Mouse (Mus musculus): ENCODE data around the gene Tecr. TPM values are rescaled to one million over a fixed set of nuclear protein-coding genes. Genes with fewer than 3 reads are reported as not detected.
A peak's percentile ranks its signal among the peaks of the same experiment; 100 is the strongest.
"Not testable (repeated sequence)": the region's sequence is repeated elsewhere in the genome, so short reads cannot be mapped to it uniquely, and the experiment has no call there.

Tecr gene
- polyA plus RNA-seq, 1 experiment from 2014 or later: 653 TPM

DNA sequence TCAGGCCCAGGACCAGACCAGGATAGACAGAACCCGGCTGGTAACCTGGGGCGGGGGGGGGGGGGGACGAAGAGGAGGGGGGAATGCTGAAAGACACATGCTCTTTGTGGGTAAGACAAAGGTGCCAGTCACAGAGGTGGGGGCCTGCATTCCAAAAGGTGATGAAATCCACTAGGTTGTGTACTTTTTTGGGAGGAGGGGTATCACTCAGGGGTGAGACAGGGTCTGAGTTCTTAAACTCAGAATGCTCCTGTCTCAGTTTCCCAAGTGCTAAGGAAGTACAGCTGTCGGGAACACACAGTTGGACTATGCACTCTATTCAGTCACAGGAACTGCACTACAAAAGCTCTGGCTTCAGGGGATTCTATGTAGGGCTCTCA, 31.3 kb downstream of the Tecr start:
- no peak overlapping the region for H3K4me3 ChIP-seq
- H3K27me3 ChIP-seq: no peaks in the 10 kb centered on the region
- H3K9ac ChIP-seq: no peak overlapping the region
- 0 out of 2 replicates have a peak overlapping the region, but pooled peaks have one; percentile 25 for H3K27ac ChIP-seq
- no peak for ATAC-seq (ENCODE audit: low FRiP score)
- WGBS: 58% methylated on average over 3 of the region's 4 CpGs
- H3K4me2 ChIP-seq (replicated peaks): no peak overlapping the region
- H3K4me1 ChIP-seq: peaks cover 58% of the 10 kb centered on the region
- peaks cover 32% of the 10 kb centered on the region for H3K36me3 ChIP-seq
- H3K9me3 ChIP-seq (replicated peaks): no peaks in the 10 kb centered on the region

DNA sequence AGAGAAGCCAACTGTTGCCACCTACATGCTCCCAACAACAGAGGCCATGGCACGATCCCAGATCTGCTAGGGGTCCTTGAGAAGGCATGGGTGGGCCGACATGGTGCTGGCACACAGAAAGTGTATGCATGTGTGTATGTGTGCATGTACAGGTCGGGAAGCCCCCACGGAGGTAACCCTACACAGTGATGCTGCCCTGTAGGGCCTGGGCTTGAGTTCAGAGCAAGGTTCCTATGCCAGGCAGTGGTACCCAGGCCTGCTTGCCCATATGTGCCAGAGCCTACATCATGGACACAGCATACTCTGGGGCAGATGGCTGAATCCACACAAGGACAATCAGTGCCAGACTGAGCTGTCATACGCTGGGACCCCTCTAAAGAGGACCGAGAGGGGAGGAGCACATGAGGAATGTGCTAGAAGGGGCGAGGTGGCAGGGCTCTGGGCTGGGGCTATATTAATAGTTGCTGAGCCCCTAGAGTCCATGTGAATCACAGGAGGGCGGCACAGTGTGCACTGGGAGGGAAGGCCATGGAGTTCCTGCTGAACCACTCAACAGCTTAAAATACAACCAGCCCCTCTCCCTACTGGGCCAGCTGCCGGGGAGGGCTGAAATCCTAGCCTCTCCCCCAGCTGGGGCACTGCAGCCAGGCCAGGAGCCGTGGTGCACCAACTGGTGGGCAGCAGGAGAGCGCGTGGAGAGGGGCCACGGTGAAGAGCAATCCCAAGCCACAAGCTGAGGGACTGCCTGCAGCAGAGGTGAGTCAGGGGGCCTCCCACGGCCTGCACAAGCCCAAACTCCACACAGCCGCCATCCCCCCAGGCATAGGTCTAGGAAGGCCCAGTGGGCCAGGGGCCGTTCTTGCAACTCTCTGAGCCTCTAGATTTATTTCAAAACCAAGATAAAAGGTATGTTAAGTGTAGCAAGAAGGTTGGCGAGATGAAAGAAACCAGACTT, 31.9 kb downstream of the Tecr start:
- ATAC-seq (ENCODE audit: low FRiP score): no peak
- H3K4me1 ChIP-seq: peaks cover 56% of the 10 kb centered on the region
- peak overlapping the region; percentile 25; the same call in 1 of the 2 replicates for H3K27ac ChIP-seq

DNA sequence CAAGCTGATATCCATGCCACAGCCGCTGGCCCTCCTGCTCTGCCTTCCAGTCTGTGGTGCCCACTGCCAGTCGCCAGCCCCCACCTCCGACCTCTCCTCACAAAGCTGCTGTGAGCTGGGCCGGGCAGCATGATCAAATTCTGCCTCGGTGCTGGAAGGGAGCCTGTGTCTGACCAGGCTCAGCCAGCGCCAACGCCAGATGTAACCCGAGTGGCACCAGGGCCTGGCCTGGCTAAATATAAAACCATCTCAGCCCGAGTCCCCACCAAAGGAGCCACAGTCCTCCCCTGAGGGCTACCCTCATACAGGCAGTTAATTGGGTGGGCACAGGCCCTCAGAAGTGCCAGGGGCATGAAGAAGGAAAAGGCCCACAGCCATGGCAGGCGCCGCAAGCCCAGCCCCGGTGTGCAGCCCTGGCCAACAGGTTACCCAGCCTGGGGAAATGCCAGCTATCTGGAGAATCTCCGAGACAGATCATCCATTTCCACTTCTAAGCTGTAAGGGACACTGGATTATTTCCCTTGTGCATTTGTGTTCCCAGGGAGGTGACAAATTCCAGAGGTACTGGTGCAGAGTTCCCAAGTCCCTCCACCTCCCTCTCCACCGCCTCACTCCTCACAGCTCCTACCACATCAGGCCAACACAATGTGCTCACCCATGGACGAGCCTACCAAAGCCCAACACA, 33.0 kb downstream of the Tecr start:
- H3K9ac ChIP-seq: no peak overlapping the region
- no peaks in the 10 kb centered on the region for H3K9me3 ChIP-seq (replicated peaks)
- WGBS: 84% methylated on average over 15 of the region's 15 CpGs
- peaks cover 49% of the 10 kb centered on the region for H3K36me3 ChIP-seq
- H3K27me3 ChIP-seq: no peaks in the 10 kb centered on the region
- peaks cover 51% of the 10 kb centered on the region for H3K4me1 ChIP-seq
- no peak overlapping the region for H3K4me3 ChIP-seq
- ATAC-seq (ENCODE audit: low FRiP score): no peak
- no peak overlapping the region; the same call in 1 of the 2 replicates for H3K27ac ChIP-seq
- H3K4me2 ChIP-seq (replicated peaks): no peak overlapping the region

More for the DNA sequence above, 31.9 kb downstream of the Tecr start:
- 0 out of 2 replicates have a peak overlapping the region, but pooled peaks have one; percentile 2 for H3K9ac ChIP-seq
- 69% methylated on average over 17 of the region's 17 CpGs for WGBS
- no peaks in the 10 kb centered on the region for H3K27me3 ChIP-seq
- H3K4me3 ChIP-seq: no peak overlapping the region
- H3K9me3 ChIP-seq (replicated peaks): no peaks in the 10 kb centered on the region
- H3K4me2 ChIP-seq (replicated peaks): no peak overlapping the region
- H3K36me3 ChIP-seq: peaks cover 38% of the 10 kb centered on the region

DNA sequence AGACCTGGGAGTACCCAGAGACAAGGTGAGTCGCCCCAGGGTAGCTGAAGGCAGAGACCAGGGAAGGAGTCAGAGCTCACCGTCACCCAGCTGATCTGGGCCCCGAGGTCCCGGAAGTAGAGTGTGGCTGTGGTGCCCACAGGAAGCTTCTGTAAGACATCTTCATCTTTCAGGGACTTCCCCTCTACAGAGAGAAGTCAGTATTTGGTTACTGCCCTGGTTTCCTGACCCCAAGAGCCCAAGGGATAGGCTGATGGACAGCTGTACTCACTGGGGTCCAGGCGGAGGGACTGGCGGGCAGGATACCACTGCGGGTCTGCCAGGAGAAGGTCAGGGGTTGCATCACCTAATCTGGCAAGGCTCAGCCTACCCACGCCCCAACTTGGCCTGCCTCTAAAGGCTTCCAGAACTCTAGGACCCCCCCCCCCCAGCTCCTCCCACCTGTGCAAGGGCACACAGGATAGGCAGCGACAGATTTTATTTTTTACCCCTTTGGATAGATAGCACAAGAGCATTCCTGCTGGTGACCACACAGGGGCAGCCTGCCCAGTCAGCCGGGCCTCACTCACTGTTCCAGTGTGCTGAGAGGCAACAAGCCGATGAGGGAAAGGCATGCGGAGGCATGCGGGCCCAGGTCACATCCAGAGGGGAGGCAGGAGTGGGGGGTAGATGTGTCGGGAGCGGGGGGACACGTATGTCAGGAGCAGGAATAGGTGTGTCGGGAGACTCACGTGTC, 34.5 kb downstream of the Tecr start:
- no peak overlapping the region for H3K4me2 ChIP-seq (replicated peaks)

DNA sequence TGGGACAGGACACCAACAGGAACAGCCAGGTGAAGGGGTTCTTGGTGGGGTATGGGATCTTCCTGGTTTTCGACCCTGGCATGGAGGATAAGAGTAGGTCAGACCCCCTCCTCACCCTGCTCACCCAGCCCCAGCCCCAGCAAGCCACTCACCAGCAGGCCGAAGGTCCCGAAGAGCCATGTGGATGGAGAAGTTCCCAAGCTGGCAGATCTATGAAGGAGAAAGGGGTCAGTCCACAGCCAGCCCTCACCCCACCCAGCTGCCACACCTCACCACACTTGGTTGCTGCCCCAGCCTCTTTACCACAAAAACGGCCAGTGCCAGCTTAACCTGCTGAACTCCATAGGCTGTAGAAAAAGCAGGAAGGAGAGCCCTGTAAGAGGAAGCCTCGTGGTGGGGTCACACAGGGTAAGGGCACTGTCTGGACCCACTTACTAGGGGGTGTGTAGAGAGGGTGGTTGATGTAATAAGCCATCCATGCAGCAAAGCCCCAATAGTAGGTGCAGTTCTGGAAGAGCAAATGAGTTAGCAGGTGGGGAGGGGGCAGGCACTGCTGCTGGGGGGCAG, 35.4 kb downstream of the Tecr start:
- no peak for ATAC-seq (ENCODE audit: low FRiP score)
- peaks cover 46% of the 10 kb centered on the region for H3K36me3 ChIP-seq
- 0 out of 2 replicates have a peak overlapping the region, but pooled peaks have one; percentile 18 for H3K9ac ChIP-seq
- H3K4me3 ChIP-seq: no peak overlapping the region
- no peaks in the 10 kb centered on the region for H3K9me3 ChIP-seq (replicated peaks)
- no peak overlapping the region for H3K27ac ChIP-seq
- H3K27me3 ChIP-seq: no peaks in the 10 kb centered on the region
- H3K4me1 ChIP-seq: peaks cover 41% of the 10 kb centered on the region
- WGBS: 93% methylated on average over 5 of the region's 5 CpGs
- H3K4me2 ChIP-seq (replicated peaks): no peak overlapping the region

More for the DNA sequence above, 34.5 kb downstream of the Tecr start:
- 72% methylated on average over 18 of the region's 18 CpGs for WGBS
- Histone ChIP-seq H3K36me3 (peaks cover 46% of the 10 kb centered on the region), H3K4me1 (peaks cover 40% of the 10 kb centered on the region), H3K9ac (no peak overlapping the region), H3K9me3 (replicated peaks) (no peaks in the 10 kb centered on the region), H3K27me3 (no peaks in the 10 kb centered on the region), H3K4me3 (no peak overlapping the region), H3K27ac (no peak overlapping the region)
- no peak for ATAC-seq (ENCODE audit: low FRiP score)

DNA sequence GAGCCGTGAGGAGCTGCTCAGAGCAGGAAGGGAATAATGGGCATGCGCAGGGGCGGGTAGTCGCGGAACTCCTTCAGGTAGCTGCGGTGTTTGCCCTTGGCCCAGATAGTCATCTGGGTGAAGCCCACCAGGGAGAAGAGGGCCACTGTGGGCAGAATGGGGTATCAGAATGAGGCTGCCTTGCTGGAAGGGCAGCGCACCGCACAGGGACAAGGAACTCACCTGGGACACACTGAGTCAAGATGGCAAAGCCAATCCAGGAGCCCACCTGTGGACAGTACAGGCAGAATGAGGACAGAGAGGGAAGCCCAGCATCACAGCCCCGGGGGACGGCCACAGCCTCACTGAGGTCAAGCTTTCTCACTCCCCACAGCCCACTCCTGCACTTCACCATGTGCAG, 36.0 kb downstream of the Tecr start:
- 96% methylated on average over 10 of the region's 10 CpGs for WGBS
- no peak for ATAC-seq (ENCODE audit: low FRiP score)
- Histone ChIP-seq H3K27me3 (no peaks in the 10 kb centered on the region), H3K27ac (no peak overlapping the region), H3K9me3 (replicated peaks) (no peaks in the 10 kb centered on the region), H3K4me2 (replicated peaks) (no peak overlapping the region), H3K9ac (no peak overlapping the region), H3K36me3 (peaks cover 46% of the 10 kb centered on the region), H3K4me3 (no peak overlapping the region), H3K4me1 (peaks cover 38% of the 10 kb centered on the region)

DNA sequence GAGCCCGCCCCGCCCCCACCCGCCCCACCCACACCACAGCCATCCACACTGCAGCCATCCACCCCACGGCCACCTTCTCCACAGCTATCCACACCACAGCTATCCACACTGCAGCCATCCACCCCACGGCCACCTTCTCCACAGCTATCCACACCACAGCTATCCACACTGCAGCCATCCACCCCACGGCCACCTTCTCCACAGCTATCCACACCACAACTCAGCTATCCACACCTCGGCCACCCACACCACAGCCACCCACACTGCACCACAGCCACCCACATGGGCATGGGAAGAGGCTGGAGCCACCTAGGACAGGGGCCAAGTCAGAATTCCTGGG, 36.8 kb downstream of the Tecr start:
- not testable (repeated sequence) for ATAC-seq (ENCODE audit: low FRiP score); H3K27ac ChIP-seq; H3K9ac ChIP-seq; H3K4me3 ChIP-seq; H3K4me2 ChIP-seq (replicated peaks); H3K27me3 ChIP-seq; H3K9me3 ChIP-seq (replicated peaks)
- H3K36me3 ChIP-seq: peaks cover 46% of the 10 kb centered on the region
- whole genome bisulfite sequencing: 96% methylated on average over 4 of the region's 7 CpGs
- H3K4me1 ChIP-seq: peaks cover 31% of the 10 kb centered on the region

DNA sequence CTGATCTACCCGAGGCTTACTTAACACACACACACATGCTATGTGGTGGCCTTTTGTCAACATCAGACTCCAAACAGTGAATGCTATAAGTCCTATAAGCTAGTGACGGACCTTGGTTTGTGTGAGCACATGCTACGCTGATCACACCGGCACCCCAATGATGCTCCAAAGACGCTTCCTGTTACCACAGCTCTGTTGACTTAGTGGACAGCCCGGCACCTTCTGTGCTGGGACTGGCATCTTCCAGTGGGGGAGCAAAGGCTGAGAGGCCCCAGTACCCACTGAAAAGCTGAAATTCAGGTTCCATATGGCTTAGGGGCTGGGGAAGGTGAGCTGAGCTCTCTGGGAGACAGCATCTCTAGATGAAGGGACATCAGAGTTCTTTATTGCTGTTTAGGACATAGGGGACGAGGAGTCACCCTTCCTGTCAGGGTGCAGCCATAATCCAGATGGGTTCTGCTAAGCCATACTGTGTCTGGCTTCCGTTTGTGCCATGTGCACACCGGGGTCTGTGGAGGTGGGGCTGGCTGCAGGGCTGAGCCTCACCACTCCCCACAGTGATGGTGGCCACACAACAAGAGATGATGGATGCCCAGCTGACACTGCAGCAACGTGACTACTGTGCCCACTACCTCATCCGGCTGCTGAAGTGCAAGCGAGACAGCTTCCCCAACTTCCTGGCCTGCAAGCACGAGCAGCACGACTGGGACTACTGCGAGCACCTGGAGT, 37.3 kb downstream of the Tecr start:
- H3K9ac ChIP-seq: no peak overlapping the region
- peaks cover 26% of the 10 kb centered on the region for H3K4me1 ChIP-seq
- 90% methylated on average over 14 of the region's 15 CpGs for WGBS
- ATAC-seq (ENCODE audit: low FRiP score): no peak
- H3K4me3 ChIP-seq: no peak overlapping the region
- peaks cover 46% of the 10 kb centered on the region for H3K36me3 ChIP-seq
- no peak overlapping the region for H3K4me2 ChIP-seq (replicated peaks)
- H3K27me3 ChIP-seq: no peaks in the 10 kb centered on the region
- no peaks in the 10 kb centered on the region for H3K9me3 ChIP-seq (replicated peaks)
- H3K27ac ChIP-seq: no peak overlapping the region

DNA sequence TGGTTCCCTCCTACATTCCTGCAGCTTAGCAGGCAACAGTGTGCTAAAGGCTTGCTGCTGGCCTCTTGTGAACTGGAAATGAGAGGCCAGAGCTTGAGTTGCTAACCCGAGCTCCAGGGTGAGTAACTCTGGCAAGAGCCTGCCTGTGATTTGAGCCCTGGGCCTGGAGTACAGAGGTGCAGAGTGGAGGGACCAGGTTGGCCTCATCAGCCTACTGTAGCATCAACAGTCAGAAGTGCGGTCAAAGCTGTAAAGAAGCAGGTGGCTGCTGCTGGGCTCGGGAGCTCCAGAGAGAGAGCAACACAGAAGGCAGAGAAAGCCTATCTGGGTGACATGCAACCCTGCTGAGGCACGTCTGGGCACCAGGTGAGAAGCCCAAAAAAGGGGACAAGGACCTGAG, 38.6 kb downstream of the Tecr start:
- no peak overlapping the region for H3K4me3 ChIP-seq
- no peak overlapping the region for H3K9ac ChIP-seq
- WGBS: 79% methylated on average over 4 of the region's 4 CpGs
- peaks cover 45% of the 10 kb centered on the region for H3K36me3 ChIP-seq
- ATAC-seq (ENCODE audit: low FRiP score): no peak
- no peak overlapping the region for H3K27ac ChIP-seq
- H3K4me2 ChIP-seq (replicated peaks): no peak overlapping the region
- H3K4me1 ChIP-seq: peaks cover 15% of the 10 kb centered on the region
- no peaks in the 10 kb centered on the region for H3K27me3 ChIP-seq
- H3K9me3 ChIP-seq (replicated peaks): no peaks in the 10 kb centered on the region

DNA sequence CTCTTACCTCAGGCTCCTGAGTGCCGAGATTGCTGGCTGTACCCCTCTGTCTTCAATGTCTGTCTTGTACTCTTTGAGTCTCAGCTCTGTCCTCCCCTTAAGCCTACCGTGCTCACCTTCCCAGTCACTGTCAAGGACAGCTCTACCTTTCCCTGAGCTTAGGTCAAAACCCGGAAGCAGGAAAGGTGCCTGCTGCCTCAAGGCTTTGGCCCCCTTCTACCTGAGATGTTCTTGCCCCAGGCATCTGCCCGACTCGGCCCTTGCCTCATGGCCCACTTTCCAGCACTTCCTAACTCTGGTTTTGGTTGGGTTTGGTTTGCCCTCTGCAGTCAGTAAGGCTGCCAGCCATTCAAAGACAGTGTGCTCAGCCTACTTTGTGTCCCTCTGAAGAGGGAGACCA, 39.0 kb downstream of the Tecr start:
- H3K9me3 ChIP-seq (replicated peaks): no peaks in the 10 kb centered on the region
- no peaks in the 10 kb centered on the region for H3K27me3 ChIP-seq
- H3K4me3 ChIP-seq: no peak overlapping the region
- ATAC-seq (ENCODE audit: low FRiP score): no peak
- H3K9ac ChIP-seq: no peak overlapping the region
- 79% methylated on average over 5 of the region's 5 CpGs for WGBS
- H3K4me2 ChIP-seq (replicated peaks): no peak overlapping the region
- peaks cover 14% of the 10 kb centered on the region for H3K4me1 ChIP-seq
- peaks cover 41% of the 10 kb centered on the region for H3K36me3 ChIP-seq
- H3K27ac ChIP-seq: no peak overlapping the region

DNA sequence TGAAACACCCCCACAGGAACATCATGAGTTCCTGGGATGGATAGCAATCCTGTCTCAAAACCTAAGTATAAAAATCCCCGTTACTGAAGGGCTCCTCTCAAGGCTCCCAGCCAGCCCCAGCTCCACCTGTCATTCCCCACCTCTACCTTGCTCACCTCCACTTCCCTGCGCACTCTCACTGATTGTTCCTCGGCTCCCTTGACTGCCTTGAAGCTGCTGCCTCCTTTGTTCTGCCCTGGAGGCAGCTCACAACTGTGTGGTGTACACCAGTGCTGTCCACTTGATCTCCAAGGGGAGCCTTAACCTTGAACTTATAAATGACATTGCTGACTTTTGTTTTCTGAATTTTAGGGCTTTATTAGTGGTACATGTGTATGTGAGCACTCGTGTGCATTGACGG, 39.6 kb downstream of the Tecr start:
- no peak for ATAC-seq (ENCODE audit: low FRiP score)
- no peak overlapping the region for H3K27ac ChIP-seq
- peaks cover 14% of the 10 kb centered on the region for H3K4me1 ChIP-seq
- H3K27me3 ChIP-seq: no peaks in the 10 kb centered on the region
- peak overlapping the region; percentile 90 for H3K9ac ChIP-seq
- H3K4me2 ChIP-seq (replicated peaks): peak overlapping the region; percentile 77; the same call in 1 of the 2 replicates
- WGBS: 76% methylated on average over 5 of the region's 5 CpGs
- no peaks in the 10 kb centered on the region for H3K9me3 ChIP-seq (replicated peaks)
- no peak overlapping the region for H3K4me3 ChIP-seq
- H3K36me3 ChIP-seq: peaks cover 35% of the 10 kb centered on the region

Data from hindbrain, embryonic 12.5 days (tissue).